Mouse (Mus musculus) heart, embryonic 13.5 days (tissue): Measurements from ENCODE around the gene Colca2. TPM values are rescaled to one million over a fixed set of nuclear protein-coding genes. Genes with fewer than 3 reads are reported as not detected.
A peak's percentile ranks its signal among the peaks of the same experiment; 100 is the strongest.

Experiments
- ATAC-seq: fragments of 200-750 bp; cut with Nextera tagmentation; 2 replicates; pipeline ENCODE4 v1.8.0; 2017; ENCODE audit warnings: moderate TSS enrichment; ENCODE audit not compliant: insufficient number of reproducible peaks, low FRiP score, low TSS enrichment; ENCODE audit errors: extremely low read depth
- H3K27ac ChIP-seq: fragments of 300-500 bp; sonication (generic); replicated peaks from 2 replicates; pipeline ENCODE4 v1.5.1; 2015; ENCODE audit warnings: moderate library complexity, mild to moderate bottlenecking, inconsistent platforms
- H3K27me3 ChIP-seq: fragments of 300-500 bp; sonication (generic); replicated peaks from 2 replicates; pipeline ENCODE4 v1.6.1; 2015; ENCODE audit warnings: mild to moderate bottlenecking, inconsistent platforms
- H3K36me3 ChIP-seq: fragments of 300-500 bp; sonication (generic); 2 replicates; pipeline ENCODE4 v1.6.1; 2015; ENCODE audit warnings: mild to moderate bottlenecking, inconsistent platforms
- H3K4me1 ChIP-seq: fragments of 300-500 bp; sonication (generic); 2 replicates; pipeline ENCODE4 v1.6.1; 2015; ENCODE audit warnings: inconsistent platforms
- H3K4me2 ChIP-seq: fragments of 300-500 bp; sonication (generic); 2 replicates; pipeline ENCODE4 v1.6.1; 2015; ENCODE audit warnings: inconsistent platforms, mild to moderate bottlenecking, moderate library complexity
- H3K4me3 ChIP-seq: fragments of 300-500 bp; sonication (generic); 2 replicates; pipeline ENCODE4 v1.5.1; 2015; ENCODE audit warnings: moderate library complexity, mild to moderate bottlenecking, inconsistent platforms
- H3K9ac ChIP-seq: fragments of 300-500 bp; sonication (generic); 2 replicates; pipeline ENCODE4 v1.6.1; 2015; ENCODE audit warnings: inconsistent platforms, mild to moderate bottlenecking, moderate library complexity
- H3K9me3 ChIP-seq: fragments of 300-500 bp; sonication (generic); 2 replicates; pipeline ENCODE4 v1.6.1; 2016; ENCODE audit warnings: inconsistent platforms
- WGBS: fragments of 180-500 bp; shearing (Covaris S2); methylation state at CpG from one replicate; pipeline ENCODE4 v1.1.7; 2015; ENCODE audit warnings: mixed read lengths; 5-methylcytosine and 5-hydroxymethylcytosine counted together
- polyA plus RNA-seq: library from polyadenylated mRNA; unstranded; fragments of >200 nt; fragmentation: Nextera tagmentation; extraction: Ambion mirVana; gene quantifications from 2 replicates; pipeline ENCODE4 v1.2.1, GENCODE M21; 2015

The Colca2 gene
- polyA plus RNA-seq, result 3.4 and 4.1 TPM in 2 replicates

GRCm38 (mm10) chr9:51278500-51279381, at the start of gene Colca2:
Gene Colca2 (minus strand): TSS chr9:51278569.
- peak within 1 kb of the TSS; percentile 85 for H3K4me2 ChIP-seq
- H3K27me3 ChIP-seq, result peaks cover 9% of the 10 kb centered on the region
- H3K4me1 ChIP-seq, result peaks cover 19% of the 10 kb centered on the region
- H3K4me3 ChIP-seq, result peak within 1 kb of the TSS; percentile 71
- under 1% methylated on average over 53 of the region's 53 CpGs for WGBS
- H3K36me3 ChIP-seq, result no peaks in the 10 kb centered on the region
- H3K27ac ChIP-seq, result peak within 1 kb of the TSS; percentile 73
- peak within 1 kb of the TSS; percentile 87 for H3K9ac ChIP-seq
- ATAC-seq, result peak; percentile 84
- no peaks in the 10 kb centered on the region for H3K9me3 ChIP-seq

- Histone ChIP-seq H3K27me3 (peaks cover 2% of the 10 kb centered on the region; the same call in 1 of the 2 replicates), H3K9ac (no peak overlapping the region), H3K9me3 (no peaks in the 10 kb centered on the region), H3K4me1 (no peaks in the 10 kb centered on the region), H3K36me3 (no peaks in the 10 kb centered on the region), H3K27ac (no peak overlapping the region), H3K4me3 (no peak overlapping the region), H3K4me2 (no peak overlapping the region)
- 75% methylated on average over 5 of the region's 5 CpGs for WGBS
- no peak for ATAC-seq
Measured at GRCm38 (mm10) chr9:51327555-51327903, 49.2 kb upstream of the Colca2 start.

- H3K4me2 ChIP-seq, result no peak overlapping the region
- ATAC-seq, result no peak
- no peak overlapping the region for H3K9ac ChIP-seq
- no peaks in the 10 kb centered on the region for H3K4me1 ChIP-seq
- no peaks in the 10 kb centered on the region for H3K36me3 ChIP-seq
- H3K4me3 ChIP-seq, result no peak overlapping the region
- H3K27ac ChIP-seq, result no peak overlapping the region
- no peaks in the 10 kb centered on the region for H3K9me3 ChIP-seq
- no peaks in the 10 kb centered on the region for H3K27me3 ChIP-seq
- WGBS, result 67% methylated on average over 11 of the region's 11 CpGs
Measured at GRCm38 (mm10) chr9:51326619-51327554, 48.5 kb upstream of the Colca2 start.

GRCm38 (mm10) chr9:51324406-51325065, 46.2 kb upstream of the Colca2 start:
- ATAC-seq, result no peak
- H3K9ac ChIP-seq, result no peak overlapping the region
- no peaks in the 10 kb centered on the region for H3K27me3 ChIP-seq
- no peaks in the 10 kb centered on the region for H3K9me3 ChIP-seq
- no peaks in the 10 kb centered on the region for H3K4me1 ChIP-seq
- H3K27ac ChIP-seq, result no peak overlapping the region
- no peak overlapping the region for H3K4me2 ChIP-seq
- 55% methylated on average over 7 of the region's 7 CpGs for WGBS
- H3K36me3 ChIP-seq, result no peaks in the 10 kb centered on the region
- no peak overlapping the region for H3K4me3 ChIP-seq

GRCm38 (mm10) chr9:51320096-51320495, 41.7 kb upstream of the Colca2 start:
- WGBS, result 64% methylated on average over 1 of the region's 1 CpGs
- Histone ChIP-seq H3K4me3 (no peak overlapping the region), H3K4me1 (no peaks in the 10 kb centered on the region), H3K36me3 (no peaks in the 10 kb centered on the region), H3K9ac (no peak overlapping the region), H3K9me3 (no peaks in the 10 kb centered on the region), H3K27ac (no peak overlapping the region), H3K27me3 (no peaks in the 10 kb centered on the region), H3K4me2 (no peak overlapping the region)
- no peak for ATAC-seq

GRCm38 (mm10) chr9:51318246-51318645, 39.9 kb upstream of the Colca2 start:
- Histone ChIP-seq H3K4me3 (no peak overlapping the region), H3K4me1 (no peaks in the 10 kb centered on the region), H3K27me3 (no peaks in the 10 kb centered on the region), H3K9ac (no peak overlapping the region), H3K9me3 (no peaks in the 10 kb centered on the region), H3K4me2 (no peak overlapping the region), H3K36me3 (no peaks in the 10 kb centered on the region), H3K27ac (no peak overlapping the region)
- no peak for ATAC-seq
- 64% methylated on average over 4 of the region's 4 CpGs for WGBS

GRCm38 (mm10) chr9:51317322-51317721, 39.0 kb upstream of the Colca2 start:
- Histone ChIP-seq H3K4me1 (no peaks in the 10 kb centered on the region), H3K4me3 (no peak overlapping the region), H3K27ac (no peak overlapping the region), H3K9ac (no peak overlapping the region), H3K9me3 (no peaks in the 10 kb centered on the region), H3K36me3 (no peaks in the 10 kb centered on the region), H3K4me2 (no peak overlapping the region), H3K27me3 (no peaks in the 10 kb centered on the region)
- 84% methylated on average over 4 of the region's 4 CpGs for WGBS
- ATAC-seq, result no peak

- Histone ChIP-seq H3K27me3 (no peaks in the 10 kb centered on the region), H3K9me3 (no peaks in the 10 kb centered on the region), H3K9ac (no peak overlapping the region), H3K27ac (no peak overlapping the region), H3K36me3 (no peaks in the 10 kb centered on the region), H3K4me2 (no peak overlapping the region), H3K4me1 (no peaks in the 10 kb centered on the region), H3K4me3 (no peak overlapping the region)
- no peak for ATAC-seq
- WGBS, result 36% methylated on average over 6 of the region's 6 CpGs
Measured at GRCm38 (mm10) chr9:51315402-51316063, 37.2 kb upstream of the Colca2 start.

GRCm38 (mm10) chr9:51312554-51313317, 34.4 kb upstream of the Colca2 start:
- Histone ChIP-seq H3K36me3 (no peaks in the 10 kb centered on the region), H3K9ac (no peak overlapping the region), H3K27ac (no peak overlapping the region), H3K4me2 (no peak overlapping the region), H3K4me1 (no peaks in the 10 kb centered on the region), H3K4me3 (no peak overlapping the region), H3K9me3 (no peaks in the 10 kb centered on the region), H3K27me3 (no peaks in the 10 kb centered on the region)
- WGBS, result 57% methylated on average over 18 of the region's 18 CpGs
- no peak for ATAC-seq

- Histone ChIP-seq H3K27ac (no peak overlapping the region), H3K36me3 (no peaks in the 10 kb centered on the region), H3K27me3 (no peaks in the 10 kb centered on the region), H3K9me3 (no peaks in the 10 kb centered on the region), H3K4me2 (no peak overlapping the region), H3K4me3 (no peak overlapping the region), H3K4me1 (no peaks in the 10 kb centered on the region), H3K9ac (no peak overlapping the region)
- 68% methylated on average over 7 of the region's 7 CpGs for WGBS
- ATAC-seq, result no peak
Measured at GRCm38 (mm10) chr9:51310515-51310914, 32.1 kb upstream of the Colca2 start.
